Mouse (Mus musculus) neural tube, embryonic 12.5 days (tissue): Measurements from ENCODE around the gene Rbbp4. TPM values are rescaled to one million over a fixed set of nuclear protein-coding genes. Genes with fewer than 3 reads are reported as not detected.

Source experiments
- ATAC-seq: fragments of 200-750 bp; cut with Nextera tagmentation; 2 replicates; pipeline ENCODE4 v1.8.0; 2017; ENCODE audit warnings: low read depth, mild to moderate bottlenecking, moderate TSS enrichment, moderate library complexity; ENCODE audit not compliant: low FRiP score
- H3K27ac ChIP-seq: fragments of 300-500 bp; sonication (generic); 2 replicates; pipeline ENCODE4 v1.5.1; 2016
- H3K27me3 ChIP-seq: fragments of 300-500 bp; sonication (generic); replicated peaks from 2 replicates; pipeline ENCODE4 v1.6.1; 2016; ENCODE audit warnings: mild to moderate bottlenecking
- H3K36me3 ChIP-seq: fragments of 300-500 bp; sonication (generic); 2 replicates; pipeline ENCODE4 v1.6.1; 2016; ENCODE audit warnings: mild to moderate bottlenecking
- H3K4me1 ChIP-seq: fragments of 300-500 bp; sonication (generic); 2 replicates; pipeline ENCODE4 v1.6.1; 2016
- H3K4me2 ChIP-seq: fragments of 300-500 bp; sonication (generic); replicated peaks from 2 replicates; pipeline ENCODE4 v1.6.1; 2016; ENCODE audit warnings: mild to moderate bottlenecking
- H3K4me3 ChIP-seq: fragments of 300-500 bp; sonication (generic); 2 replicates; pipeline ENCODE4 v1.5.1; 2016
- H3K9ac ChIP-seq: fragments of 300-500 bp; sonication (generic); 2 replicates; pipeline ENCODE4 v1.6.1; 2016; ENCODE audit warnings: mild to moderate bottlenecking
- H3K9me3 ChIP-seq: fragments of 300-500 bp; sonication (generic); 2 replicates; pipeline ENCODE4 v1.6.1; 2016; ENCODE audit warnings: mild to moderate bottlenecking
- WGBS: fragments of 180-500 bp; shearing (Covaris S2); methylation state at CpG from one replicate; pipeline ENCODE4 v1.1.7; 2016; 5-methylcytosine and 5-hydroxymethylcytosine counted together
- polyA plus RNA-seq: library from polyadenylated mRNA; unstranded; fragments of >200 nt; fragmentation: Nextera tagmentation; extraction: Ambion mirVana; gene quantifications from 2 replicates; pipeline ENCODE4 v1.2.1, GENCODE M21; 2016

Gene Rbbp4
- polyA plus RNA-seq, 1 experiment from 2014 or later: 451 TPM

GRCm38 (mm10) chr4:129350644-129351043 is 15.5 kb upstream of the Rbbp4 start:
- Histone ChIP-seq H3K36me3 (peaks cover 29% of the 10 kb centered on the region), H3K27me3 (no peaks in the 10 kb centered on the region), H3K4me2 (no peak overlapping the region), H3K9me3 (no peaks in the 10 kb centered on the region), H3K27ac (no peak overlapping the region), H3K4me3 (no peak overlapping the region), H3K9ac (no peak overlapping the region), H3K4me1 (no peaks in the 10 kb centered on the region)
- WGBS: 14% methylated on average over 1 of the region's 1 CpGs
- ATAC-seq: peak; percentile 53; the same call in 1 of the 2 replicates

- H3K4me1 ChIP-seq: no peaks in the 10 kb centered on the region
- no peaks in the 10 kb centered on the region for H3K9me3 ChIP-seq
- WGBS: 89% methylated on average over 15 of the region's 15 CpGs
- no peak overlapping the region for H3K4me3 ChIP-seq
- H3K4me2 ChIP-seq: no peak overlapping the region
- no peak overlapping the region for H3K27ac ChIP-seq
- no peak for ATAC-seq
- H3K9ac ChIP-seq: no peak overlapping the region
- H3K27me3 ChIP-seq: no peaks in the 10 kb centered on the region
- H3K36me3 ChIP-seq: peaks cover 37% of the 10 kb centered on the region
These were observed 11.4 kb upstream of the Rbbp4 start for GRCm38 (mm10) chr4:129346481-129347154.

- no peak for ATAC-seq
- Histone ChIP-seq H3K4me3 (no peak overlapping the region), H3K27ac (no peak overlapping the region), H3K9ac (no peak overlapping the region), H3K4me2 (no peak overlapping the region), H3K9me3 (no peaks in the 10 kb centered on the region), H3K4me1 (no peaks in the 10 kb centered on the region), H3K27me3 (no peaks in the 10 kb centered on the region), H3K36me3 (peaks cover 37% of the 10 kb centered on the region)
- WGBS: 85% methylated on average over 2 of the region's 2 CpGs
These were observed 7.5 kb upstream of the Rbbp4 start for GRCm38 (mm10) chr4:129342705-129343104.

GRCm38 (mm10) chr4:129341888-129342287 is 6.7 kb upstream of the Rbbp4 start:
- ATAC-seq: no peak
- Histone ChIP-seq H3K36me3 (peaks cover 37% of the 10 kb centered on the region), H3K4me2 (no peak overlapping the region), H3K4me3 (no peak overlapping the region), H3K27ac (no peak overlapping the region), H3K4me1 (no peaks in the 10 kb centered on the region), H3K9ac (no peak overlapping the region), H3K9me3 (no peaks in the 10 kb centered on the region), H3K27me3 (no peaks in the 10 kb centered on the region)
- 90% methylated on average over 1 of the region's 1 CpGs for WGBS

- Histone ChIP-seq H3K9ac (no peak overlapping the region), H3K36me3 (peaks cover 26% of the 10 kb centered on the region), H3K4me3 (no peak overlapping the region), H3K4me1 (peaks cover 5% of the 10 kb centered on the region; the same call in 1 of the 2 replicates), H3K9me3 (no peaks in the 10 kb centered on the region), H3K27ac (no peak overlapping the region), H3K4me2 (no peak overlapping the region), H3K27me3 (no peaks in the 10 kb centered on the region)
- no peak for ATAC-seq
- 94% methylated on average over 3 of the region's 3 CpGs for WGBS
These were observed 4.6 kb upstream of the Rbbp4 start for GRCm38 (mm10) chr4:129339743-129340142.

- Histone ChIP-seq H3K27ac (peak overlapping the region; percentile 95), H3K36me3 (peaks cover 16% of the 10 kb centered on the region), H3K4me1 (peaks cover 33% of the 10 kb centered on the region), H3K9me3 (no peaks in the 10 kb centered on the region), H3K4me2 (peak overlapping the region; percentile 86), H3K4me3 (peak overlapping the region; percentile 96), H3K27me3 (no peaks in the 10 kb centered on the region), H3K9ac (peak overlapping the region; percentile 65; the same call in 1 of the 2 replicates)
- no peak for ATAC-seq
- 54% methylated on average over 14 of the region's 14 CpGs for WGBS
These were observed 1.1 kb upstream of the Rbbp4 start for GRCm38 (mm10) chr4:129336291-129336690.

- H3K9me3 ChIP-seq: no peaks in the 10 kb centered on the region
- H3K27me3 ChIP-seq: no peaks in the 10 kb centered on the region
- H3K9ac ChIP-seq: peak overlapping the region; percentile 94
- ATAC-seq: peak; percentile 51
- peaks cover 35% of the 10 kb centered on the region for H3K4me1 ChIP-seq
- H3K4me3 ChIP-seq: peak overlapping the region; percentile 96
- WGBS: under 1% methylated on average over 62 of the region's 62 CpGs
- peaks cover 20% of the 10 kb centered on the region for H3K36me3 ChIP-seq
- H3K27ac ChIP-seq: peak overlapping the region; percentile 92
- peak overlapping the region; percentile 86 for H3K4me2 ChIP-seq
These were observed 424 bp downstream of the Rbbp4 start for GRCm38 (mm10) chr4:129334677-129335215.

GRCm38 (mm10) chr4:129332846-129333245 is 2.3 kb downstream of the Rbbp4 start:
- H3K4me2 ChIP-seq: peak overlapping the region; percentile 86

GRCm38 (mm10) chr4:129326191-129326590 is 9.0 kb downstream of the Rbbp4 start:
- Histone ChIP-seq H3K27ac (no peak overlapping the region), H3K4me1 (0 out of 2 replicates have a peak, but pooled peaks cover 1% of the 10 kb centered on the region), H3K27me3 (no peaks in the 10 kb centered on the region), H3K9ac (no peak overlapping the region), H3K4me3 (no peak overlapping the region), H3K4me2 (no peak overlapping the region), H3K9me3 (no peaks in the 10 kb centered on the region), H3K36me3 (peaks cover 64% of the 10 kb centered on the region)
- WGBS: 89% methylated on average over 1 of the region's 1 CpGs
- no peak for ATAC-seq

More at GRCm38 (mm10) chr4:129332846-129333245, 2.3 kb downstream of the Rbbp4 start:
- no peak overlapping the region for H3K4me3 ChIP-seq
- no peak for ATAC-seq
- H3K27ac ChIP-seq: no peak overlapping the region
- H3K36me3 ChIP-seq: peaks cover 36% of the 10 kb centered on the region
- peaks cover 35% of the 10 kb centered on the region for H3K4me1 ChIP-seq
- no peaks in the 10 kb centered on the region for H3K27me3 ChIP-seq
- no peaks in the 10 kb centered on the region for H3K9me3 ChIP-seq
- WGBS: 54% methylated on average over 1 of the region's 1 CpGs
- H3K9ac ChIP-seq: no peak overlapping the region

GRCm38 (mm10) chr4:129324756-129325155 is 10.4 kb downstream of the Rbbp4 start:
- ATAC-seq: no peak
- Histone ChIP-seq H3K27me3 (no peaks in the 10 kb centered on the region), H3K9ac (no peak overlapping the region), H3K27ac (no peak overlapping the region), H3K4me2 (no peak overlapping the region), H3K4me1 (no peaks in the 10 kb centered on the region), H3K36me3 (peaks cover 75% of the 10 kb centered on the region), H3K4me3 (no peak overlapping the region), H3K9me3 (no peaks in the 10 kb centered on the region)
- WGBS: 89% methylated on average over 1 of the region's 1 CpGs

- no peaks in the 10 kb centered on the region for H3K9me3 ChIP-seq
- peaks cover 74% of the 10 kb centered on the region for H3K36me3 ChIP-seq
- H3K4me1 ChIP-seq: no peaks in the 10 kb centered on the region
- H3K4me2 ChIP-seq: no peak overlapping the region
- H3K9ac ChIP-seq: no peak overlapping the region
- no peak overlapping the region for H3K4me3 ChIP-seq
- H3K27me3 ChIP-seq: no peaks in the 10 kb centered on the region
- 96% methylated on average over 1 of the region's 1 CpGs for WGBS
- ATAC-seq: no peak
- no peak overlapping the region for H3K27ac ChIP-seq
These were observed 11.7 kb downstream of the Rbbp4 start for GRCm38 (mm10) chr4:129323491-129323890.

- Histone ChIP-seq H3K27me3 (no peaks in the 10 kb centered on the region), H3K9me3 (no peaks in the 10 kb centered on the region), H3K4me1 (no peaks in the 10 kb centered on the region), H3K9ac (no peak overlapping the region), H3K27ac (no peak overlapping the region), H3K36me3 (peaks cover 74% of the 10 kb centered on the region), H3K4me3 (no peak overlapping the region), H3K4me2 (no peak overlapping the region)
- WGBS: 94% methylated on average over 5 of the region's 5 CpGs
- ATAC-seq: no peak
These were observed 13.1 kb downstream of the Rbbp4 start for GRCm38 (mm10) chr4:129322042-129322441.

- WGBS: 93% methylated on average over 1 of the region's 1 CpGs
- no peak overlapping the region for H3K9ac ChIP-seq
- H3K36me3 ChIP-seq: peaks cover 76% of the 10 kb centered on the region
- no peak overlapping the region for H3K4me2 ChIP-seq
- ATAC-seq: no peak
- no peaks in the 10 kb centered on the region for H3K27me3 ChIP-seq
- no peaks in the 10 kb centered on the region for H3K4me1 ChIP-seq
- H3K4me3 ChIP-seq: no peak overlapping the region
- H3K27ac ChIP-seq: no peak overlapping the region
- H3K9me3 ChIP-seq: no peaks in the 10 kb centered on the region
These were observed 14.3 kb downstream of the Rbbp4 start for GRCm38 (mm10) chr4:129320876-129321275.
